Mouse (Mus musculus): ENCODE measurements around the gene Ppif.

- no peak for TF ChIP-seq CTCF (IDR thresholded peaks at IDR 0.05)
- no peak for TF ChIP-seq EP300 (IDR thresholded peaks at IDR 0.05)
These were observed 23.8 kb downstream of the Ppif start for GRCm38 (mm10) chr14:25717718-25718117.
